Mouse (Mus musculus) liver, adult 2 months (tissue): ENCODE data around the gene Rras.

Experiments used
- CTCF ChIP-seq: fragments of 200-500 bp; IDR thresholded peaks from 2 replicates; pipeline ENCODE4 v1.5.1; 2011; ENCODE audit warnings: low read depth, low read length, control low read depth
- POLR2A ChIP-seq: fragments of 200-500 bp; IDR thresholded peaks from 2 replicates; pipeline ENCODE4 v1.6.1; 2011; ENCODE audit warnings: low read length, control low read depth; ENCODE audit not compliant: insufficient read depth; ENCODE audit errors: extremely low read depth

DNA sequence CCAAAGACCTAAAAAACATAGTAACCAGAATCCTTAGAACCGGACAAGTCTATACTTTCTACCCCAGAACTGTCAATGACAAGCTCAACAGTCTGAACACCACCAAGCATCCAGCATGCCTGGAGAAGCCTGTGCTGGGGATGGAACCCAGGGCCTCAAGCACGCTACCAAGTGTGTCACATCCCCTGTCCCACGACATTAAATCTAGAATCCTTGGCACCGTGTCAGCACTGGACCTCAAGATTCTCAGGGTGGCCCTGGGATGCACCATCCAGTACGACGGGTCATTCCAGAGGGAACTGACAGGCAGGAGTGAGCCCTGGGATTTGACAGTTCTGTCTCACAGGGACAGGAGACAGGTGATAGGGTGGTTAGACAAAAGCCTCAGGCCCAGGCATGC, 12.2 kb downstream of the Rras start:
- TF ChIP-seq CTCF (no peak), POLR2A (no peak)
